Comparison of ENCODE assay signal across 17 mouse cellular contexts in the genomic region with DNA sequence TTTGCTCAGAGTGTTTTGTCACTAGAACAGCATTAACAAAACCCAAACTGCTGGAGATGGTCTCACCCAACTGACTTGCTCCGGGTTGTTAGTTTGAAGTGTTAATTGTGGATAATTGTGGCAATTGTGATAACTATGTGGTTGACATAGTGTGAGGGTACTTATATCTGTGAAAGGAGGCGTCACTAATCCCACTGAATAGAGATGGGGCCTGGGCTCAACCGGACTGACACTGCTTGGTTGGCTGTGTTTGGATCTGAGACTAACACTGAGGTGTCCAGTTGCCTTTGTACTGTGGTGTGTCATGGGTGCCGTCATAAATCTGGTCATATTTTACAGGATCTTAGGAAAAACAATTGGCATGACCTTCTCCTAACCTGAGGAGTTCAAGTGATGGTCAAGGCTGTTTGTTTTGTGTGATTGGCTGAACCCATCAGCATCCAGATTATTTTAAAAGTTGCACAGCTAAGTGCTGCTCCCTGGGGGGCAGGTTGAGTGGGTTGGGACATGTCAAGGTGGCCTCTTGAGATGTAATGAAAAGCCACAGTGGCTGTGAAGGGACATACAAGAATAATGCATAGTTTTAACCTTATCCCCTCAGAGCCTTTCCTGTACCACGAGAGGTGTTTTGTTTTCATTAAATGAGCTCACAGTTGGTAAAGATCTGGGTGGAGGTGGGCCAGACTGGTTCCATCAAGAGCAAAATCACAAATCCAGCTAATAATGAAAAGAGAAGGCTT. TPM values are rescaled to one million over a fixed set of nuclear protein-coding genes. Genes with fewer than 3 reads are reported as not detected.
DNase-seq lines count a peak whose midpoint lies in the region; ATAC-seq lines count a peak whose summit lies in the region.
"Had no signal": no experiment of that assay in that cellular context is flagged by ENCODE, and none has a peak within 500 bp of the region (broad histone marks: within the 10 kb centered on the region; RNA-seq: fewer than 3 reads in every experiment).

No protein-coding gene starts in this region.

- H3K36me3 ChIP-seq in hindbrain, embryonic 12.5 days: no peaks in the 10 kb centered on the region
- no peaks in the 10 kb centered on the region for H3K36me3 ChIP-seq in midbrain, embryonic 13.5 days
- no peaks in the 10 kb centered on the region for H3K36me3 ChIP-seq in heart, embryonic 12.5 days
- H3K36me3 ChIP-seq: embryonic facial prominence, embryonic 12.5 days; heart, embryonic 10.5 days; liver, embryonic 12.5 days had no signal

- H3K4me2 ChIP-seq in hindbrain, embryonic 12.5 days (replicated peaks): no peak overlapping the region
- no peak overlapping the region for H3K4me2 ChIP-seq in midbrain, embryonic 13.5 days (replicated peaks)
- no peak overlapping the region for H3K4me2 ChIP-seq in heart, embryonic 12.5 days
- H3K4me2 ChIP-seq: embryonic facial prominence, embryonic 12.5 days; liver, embryonic 12.5 days had no signal

- 19% methylated on average over 5 of the region's 5 CpGs for WGBS in hindbrain, embryonic 12.5 days
- WGBS in midbrain, embryonic 13.5 days: 13% methylated on average over 5 of the region's 5 CpGs
- WGBS in heart, embryonic 12.5 days: 53% methylated on average over 5 of the region's 5 CpGs

- peaks cover 20% of the 10 kb centered on the region for H3K4me1 ChIP-seq in hindbrain, embryonic 12.5 days
- H3K4me1 ChIP-seq in midbrain, embryonic 13.5 days (replicated peaks): peaks cover 30% of the 10 kb centered on the region
- peaks cover under 1% of the 10 kb centered on the region; the same call in 1 of the 2 replicates for H3K4me1 ChIP-seq in heart, embryonic 12.5 days (replicated peaks)
- H3K4me1 ChIP-seq: embryonic facial prominence, embryonic 12.5 days; liver, embryonic 12.5 days had no signal

- peaks cover 6% of the 10 kb centered on the region; the same call in 1 of the 2 replicates for H3K9me3 ChIP-seq in hindbrain, embryonic 12.5 days (replicated peaks)
- no peaks in the 10 kb centered on the region for H3K9me3 ChIP-seq in midbrain, embryonic 13.5 days
- peaks cover 4% of the 10 kb centered on the region for H3K9me3 ChIP-seq in heart, embryonic 12.5 days (replicated peaks)
- H3K9me3 ChIP-seq: embryonic facial prominence, embryonic 12.5 days; heart, embryonic 10.5 days; liver, embryonic 12.5 days had no signal

- H3K9ac ChIP-seq in hindbrain, embryonic 12.5 days: no peak overlapping the region
- no peak overlapping the region for H3K9ac ChIP-seq in midbrain, embryonic 13.5 days (replicated peaks)
- H3K9ac ChIP-seq in heart, embryonic 12.5 days: no peak overlapping the region
- H3K9ac ChIP-seq: embryonic facial prominence, embryonic 12.5 days; liver, embryonic 12.5 days had no signal

- H3K4me3 ChIP-seq in hindbrain, embryonic 12.5 days: no peak overlapping the region
- H3K4me3 ChIP-seq in midbrain, embryonic 13.5 days (replicated peaks): no peak overlapping the region
- no peak overlapping the region for H3K4me3 ChIP-seq in heart, embryonic 12.5 days
- H3K4me3 ChIP-seq: embryonic facial prominence, embryonic 12.5 days; heart, embryonic 10.5 days; liver, embryonic 12.5 days had no signal

- intact Hi-C loops in gastrocnemius, postnatal 14 days (cut with DNase I; ENCODE audit: low total_unique reads): no loop called here

- DNase-seq in Muller cell, postnatal 12 days (ENCODE audit: inconsistent ontology term): peak; percentile 12
- DNase-seq in embryo, embryonic 11 days: peak; percentile 46
- no peak for DNase-seq in adipocyte (ENCODE audit: low spot score)
- no peak for DNase-seq in gastrocnemius, postnatal 14 days
- DNase-seq in frontal cortex, postnatal 36 days (ENCODE audit: low spot score in 2 of 2): no peak
- DNase-seq: adrenal gland, adult 8-10 months; kidney, postnatal 14 days; layer of hippocampus, postnatal 36 days; lung, postnatal 14 days; right cerebral cortex, postnatal 14 days had no signal

- ATAC-seq in hindbrain, embryonic 12.5 days (ENCODE audit: low FRiP score): peak; percentile 62
- peak; percentile 84 for ATAC-seq in midbrain, embryonic 13.5 days
- no peak for ATAC-seq in heart, embryonic 12.5 days (ENCODE audit: insufficient number of reproducible peaks, low FRiP score)
- ATAC-seq: liver, embryonic 12.5 days had no signal

- H3K27ac ChIP-seq in hindbrain, embryonic 12.5 days: no peak overlapping the region
- H3K27ac ChIP-seq in midbrain, embryonic 13.5 days: no peak overlapping the region
- no peak overlapping the region for H3K27ac ChIP-seq in heart, embryonic 12.5 days (ENCODE audit: poor library complexity, severe bottlenecking)
- H3K27ac ChIP-seq: embryonic facial prominence, embryonic 12.5 days; heart, embryonic 10.5 days; liver, embryonic 12.5 days had no signal

- H3K27me3 ChIP-seq in hindbrain, embryonic 12.5 days: no peaks in the 10 kb centered on the region; the same call in 1 of the 2 replicates
- peaks cover 52% of the 10 kb centered on the region for H3K27me3 ChIP-seq in midbrain, embryonic 13.5 days
- H3K27me3 ChIP-seq in heart, embryonic 12.5 days (replicated peaks): 0 out of 2 replicates have a peak, but pooled peaks cover 3% of the 10 kb centered on the region
- H3K27me3 ChIP-seq: CH12.LX; embryonic facial prominence, embryonic 12.5 days; liver, embryonic 12.5 days had no signal

RNA-seq across cellular contexts. Expression of a gene that starts 28.2 kb away (rescaled TPM):
- 0.60 and 1.1 TPM in 2 replicates for polyA plus RNA-seq in hindbrain, embryonic 12.5 days (2016; fragmentation: Nextera tagmentation; extraction: Ambion mirVana)
- 0.39 and 0.42 TPM in 2 replicates for polyA plus RNA-seq in midbrain, embryonic 13.5 days (2015; fragmentation: Nextera tagmentation; extraction: Ambion mirVana)
- polyA plus RNA-seq in heart, embryonic 12.5 days (2016; fragmentation: Nextera tagmentation; extraction: Ambion mirVana): 0.19 TPM in 1 of 2 replicates, not detected in the other
- not detected for total RNA-seq in gastrocnemius, postnatal 14 days (2021)
- total RNA-seq: CH12.LX had no signal
- polyA plus RNA-seq: liver, embryonic 12.5 days had no signal

Comparison
In these comparisons a context has a peak if more than half of its experiments do, and no peak if none do; other contexts are left out.
1. DNase-seq: peak in Muller cell, postnatal 12 days (single experiment) and embryo, embryonic 11 days (single experiment); none in adipocyte (single experiment), gastrocnemius, postnatal 14 days (single experiment) and frontal cortex, postnatal 36 days (0 of 2).